Mouse (Mus musculus) MEL (cell line): ENCODE results near the gene Gm49383. TPM values are rescaled to one million over a fixed set of nuclear protein-coding genes. Genes with fewer than 3 reads are reported as not detected.

ENCODE experiments used
- DNase-seq: peaks from one replicate; pipeline ENCODE4 v3.0.0; 2011; ENCODE audit warnings: low read depth, low spot score
- H3K27ac ChIP-seq: 2 replicates; pipeline ENCODE4 v1.5.1; 2012; ENCODE audit warnings: low read depth, mild to moderate bottlenecking, control low read depth, low read length, moderate library complexity; ENCODE audit not compliant: control insufficient read depth
- H3K27me3 ChIP-seq, 2 experiments: fragments of 150-350 bp in 1 of 2; sonication (generic) in 1 of 2; 2 replicates each; pipeline ENCODE4 v1.6.1; 2012; ENCODE audit warnings: low read length in 2 of 2, mild to moderate bottlenecking in 2 of 2, improper control_type of control experiment in 1 of 2, moderate library complexity in 1 of 2; ENCODE audit not compliant: insufficient read depth in 2 of 2, control insufficient read depth in 1 of 2
- H3K36me3 ChIP-seq, 2 experiments: 2 replicates each; pipeline ENCODE4 v1.6.1; 2012 to 2014; ENCODE audit warnings: low read length in 2 of 2, improper control_type of control experiment in 1 of 2, inconsistent platforms in 1 of 2, mild to moderate bottlenecking in 1 of 2; ENCODE audit not compliant: insufficient read depth in 2 of 2, control insufficient read depth in 1 of 2
- H3K4me1 ChIP-seq, 2 experiments: fragments of 150-350 bp in 1 of 2; sonication (generic) in 1 of 2; 2 replicates each; pipeline ENCODE4 v1.6.1; 2012; ENCODE audit warnings: low read length in 2 of 2, improper control_type of control experiment in 1 of 2, mild to moderate bottlenecking in 1 of 2; ENCODE audit not compliant: insufficient read depth in 2 of 2, control insufficient read depth in 1 of 2
- H3K4me3 ChIP-seq, 2 experiments: fragments of 150-350 bp in 1 of 2; sonication (generic) in 1 of 2; 2 replicates each; pipeline ENCODE4 v1.5.1; 2012; ENCODE audit warnings: low read depth in 2 of 2, low read length in 2 of 2, mild to moderate bottlenecking in 2 of 2, moderate library complexity in 2 of 2, control low read depth in 1 of 2, improper control_type of control experiment in 1 of 2; ENCODE audit not compliant: control insufficient read depth in 1 of 2, insufficient read depth in 1 of 2
- H3K79me2 ChIP-seq: 2 replicates; pipeline ENCODE4 v1.6.1; 2012; ENCODE audit warnings: mild to moderate bottlenecking, low read length, moderate library complexity; ENCODE audit not compliant: control insufficient read depth, poor library complexity, insufficient read depth
- H3K9ac ChIP-seq: 2 replicates; pipeline ENCODE4 v1.6.1; 2012; ENCODE audit warnings: low read depth, mild to moderate bottlenecking, control low read depth, low read length, moderate library complexity; ENCODE audit not compliant: control insufficient read depth, poor library complexity, severe bottlenecking
- H3K9me3 ChIP-seq: fragments of 150-350 bp; sonication (generic); replicated peaks from 2 replicates; pipeline ENCODE4 v1.6.1; 2012; ENCODE audit warnings: mild to moderate bottlenecking, low read length, improper control_type of control experiment, moderate library complexity; ENCODE audit not compliant: insufficient read depth
- BHLHE40 ChIP-seq: IDR thresholded peaks from 2 replicates; pipeline ENCODE4 v1.6.1; 2012; ENCODE audit warnings: low read depth, mild to moderate bottlenecking, inconsistent platforms, low read length, improper control_type of control experiment, borderline replicate concordance
- CHD1 ChIP-seq: IDR thresholded peaks from 2 replicates; pipeline ENCODE4 v1.6.1; 2012; ENCODE audit warnings: low read depth, mild to moderate bottlenecking, inconsistent platforms, low read length, improper control_type of control experiment
- CHD2 ChIP-seq: IDR thresholded peaks from 2 replicates; pipeline ENCODE4 v1.6.1; 2011; ENCODE audit warnings: low read length, improper control_type of control experiment
- CTCF ChIP-seq, 3 experiments: IDR thresholded peaks in 2 of 3; conservative IDR thresholded peaks in 1 of 3; 2 replicates each; pipeline ENCODE4 v1.5.1; 2011 to 2012; ENCODE audit warnings: low read length in 3 of 3, low read depth in 2 of 3, mild to moderate bottlenecking in 2 of 3, improper control_type of control experiment in 1 of 3, inconsistent platforms in 1 of 3, mixed read lengths in 1 of 3, moderate library complexity in 1 of 3; ENCODE audit not compliant: control insufficient read depth in 1 of 3, insufficient read depth in 1 of 3, poor library complexity in 1 of 3, severe bottlenecking in 1 of 3
- E2F4 ChIP-seq: IDR thresholded peaks from 2 replicates; pipeline ENCODE4 v1.6.1; 2011; ENCODE audit warnings: low read depth, low read length, improper control_type of control experiment, borderline replicate concordance
- ELF1 ChIP-seq: IDR thresholded peaks from 2 replicates; pipeline ENCODE4 v1.6.1; 2014; ENCODE audit warnings: low read depth, mild to moderate bottlenecking, inconsistent platforms, low read length, improper control_type of control experiment, moderate library complexity
- ETS1 ChIP-seq: IDR thresholded peaks from 2 replicates; pipeline ENCODE4 v1.6.1; 2012; ENCODE audit warnings: low read depth, mild to moderate bottlenecking, inconsistent platforms, low read length, improper control_type of control experiment, moderate library complexity
- GABPA ChIP-seq: IDR thresholded peaks from 2 replicates; pipeline ENCODE4 v1.6.1; 2012; ENCODE audit warnings: low read depth, mild to moderate bottlenecking, inconsistent platforms, low read length, improper control_type of control experiment, moderate library complexity
- GATA1 ChIP-seq: IDR thresholded peaks from 2 replicates; pipeline ENCODE4 v1.6.1; 2011; ENCODE audit warnings: low read depth, low read length, improper control_type of control experiment
- JUND ChIP-seq: IDR thresholded peaks from 2 replicates; pipeline ENCODE4 v1.6.1; 2011; ENCODE audit warnings: low read depth, mild to moderate bottlenecking, improper control_type of control experiment, low read length
- KAT2A ChIP-seq: conservative IDR thresholded peaks from 2 replicates; pipeline ENCODE4 v1.6.1; 2012; ENCODE audit warnings: low read depth, low read length, improper control_type of control experiment, inconsistent platforms
- MAFK ChIP-seq: IDR thresholded peaks from 2 replicates; pipeline ENCODE4 v1.6.1; 2011; ENCODE audit warnings: low read depth, mild to moderate bottlenecking, low read length, improper control_type of control experiment, borderline replicate concordance
- MAX ChIP-seq: IDR thresholded peaks from 2 replicates; pipeline ENCODE4 v1.6.1; 2011; ENCODE audit warnings: low read length, improper control_type of control experiment
- MAZ ChIP-seq: IDR thresholded peaks from 2 replicates; pipeline ENCODE4 v1.6.1; 2012; ENCODE audit warnings: low read depth, mild to moderate bottlenecking, inconsistent platforms, low read length, improper control_type of control experiment
- MEF2A ChIP-seq: IDR thresholded peaks from 2 replicates; pipeline ENCODE4 v1.6.1; 2014; ENCODE audit warnings: low read depth, mild to moderate bottlenecking, inconsistent platforms, low read length, improper control_type of control experiment; ENCODE audit not compliant: poor library complexity, insufficient replicate concordance, severe bottlenecking; ENCODE audit errors: extremely low read depth
- MXI1 ChIP-seq: IDR thresholded peaks from 2 replicates; pipeline ENCODE4 v1.6.1; 2011; ENCODE audit warnings: mild to moderate bottlenecking, low read depth, low read length, improper control_type of control experiment
- MYB ChIP-seq: IDR thresholded peaks from 2 replicates; pipeline ENCODE4 v1.6.1; 2011; ENCODE audit warnings: mild to moderate bottlenecking, low read depth, low read length, improper control_type of control experiment
- MYC ChIP-seq: IDR thresholded peaks from 2 replicates; pipeline ENCODE4 v1.6.1; 2011; ENCODE audit warnings: low read depth, mild to moderate bottlenecking, low read length, improper control_type of control experiment, moderate library complexity
- NELFE ChIP-seq: IDR thresholded peaks from 2 replicates; pipeline ENCODE4 v1.6.1; 2011; ENCODE audit warnings: low read depth, low read length, improper control_type of control experiment
- NRF1 ChIP-seq: IDR thresholded peaks from 2 replicates; pipeline ENCODE4 v1.6.1; 2014; ENCODE audit warnings: low read depth, mild to moderate bottlenecking, inconsistent platforms, low read length, improper control_type of control experiment, moderate library complexity; ENCODE audit not compliant: poor library complexity, insufficient read depth, severe bottlenecking
- POLR2A ChIP-seq, 2 experiments: IDR thresholded peaks; 2 replicates each; pipeline ENCODE4 v1.6.1; 2011 to 2012; ENCODE audit warnings: low read length in 2 of 2, mild to moderate bottlenecking in 2 of 2, control low read depth in 1 of 2, improper control_type of control experiment in 1 of 2, low read depth in 1 of 2, moderate library complexity in 1 of 2; ENCODE audit not compliant: control insufficient read depth in 1 of 2, insufficient read depth in 1 of 2, poor library complexity in 1 of 2
- POLR2AphosphoS2 ChIP-seq: IDR thresholded peaks from 2 replicates; pipeline ENCODE4 v1.6.1; 2011; ENCODE audit warnings: low read length, improper control_type of control experiment
- POLR2AphosphoS5 ChIP-seq: IDR thresholded peaks from 2 replicates; pipeline ENCODE4 v1.6.1; 2012; ENCODE audit warnings: low read depth, borderline replicate concordance, mild to moderate bottlenecking, inconsistent platforms, low read length, moderate library complexity, mixed read lengths
- RAD21 ChIP-seq: IDR thresholded peaks from 2 replicates; pipeline ENCODE4 v1.6.1; 2011; ENCODE audit warnings: mild to moderate bottlenecking, low read depth, low read length, improper control_type of control experiment
- RCOR1 ChIP-seq: IDR thresholded peaks from 2 replicates; pipeline ENCODE4 v1.6.1; 2012; ENCODE audit warnings: low read depth, mild to moderate bottlenecking, inconsistent platforms, low read length, improper control_type of control experiment
- SIN3A ChIP-seq: IDR thresholded peaks from 2 replicates; pipeline ENCODE4 v1.6.1; 2012; ENCODE audit warnings: low read length, improper control_type of control experiment, inconsistent platforms
- SMC3 ChIP-seq: IDR thresholded peaks from 2 replicates; pipeline ENCODE4 v1.6.1; 2011; ENCODE audit warnings: low read depth, low read length, improper control_type of control experiment
- TAL1 ChIP-seq: IDR thresholded peaks from 2 replicates; pipeline ENCODE4 v1.6.1; 2012; ENCODE audit warnings: mild to moderate bottlenecking, inconsistent platforms, low read length, moderate library complexity, mixed read lengths
- TBP ChIP-seq: IDR thresholded peaks from 2 replicates; pipeline ENCODE4 v1.8.0; 2011; ENCODE audit warnings: low read depth, low read length, improper control_type of control experiment
- TCF12 ChIP-seq: IDR thresholded peaks from 2 replicates; pipeline ENCODE4 v1.6.1; 2014; ENCODE audit warnings: low read depth, mild to moderate bottlenecking, inconsistent platforms, low read length, improper control_type of control experiment, moderate library complexity
- UBTF ChIP-seq: IDR thresholded peaks from 2 replicates; pipeline ENCODE4 v1.6.1; 2012; ENCODE audit warnings: low read depth, mild to moderate bottlenecking, inconsistent platforms, low read length, improper control_type of control experiment, moderate library complexity, borderline replicate concordance; ENCODE audit not compliant: insufficient read depth
- USF2 ChIP-seq, 2 experiments: IDR thresholded peaks; 2 replicates each; pipeline ENCODE4 v1.6.1; 2011 to 2012; ENCODE audit warnings: improper control_type of control experiment in 2 of 2, low read length in 2 of 2, borderline replicate concordance in 1 of 2, inconsistent platforms in 1 of 2, low read depth in 1 of 2, mild to moderate bottlenecking in 1 of 2; ENCODE audit not compliant: insufficient read depth in 1 of 2
- ZC3H11A ChIP-seq: IDR thresholded peaks from 2 replicates; pipeline ENCODE4 v1.6.1; 2012; ENCODE audit warnings: low read depth, mild to moderate bottlenecking, inconsistent platforms, low read length, improper control_type of control experiment
- ZKSCAN1 ChIP-seq: IDR thresholded peaks from 2 replicates; pipeline ENCODE4 v1.6.1; 2012; ENCODE audit warnings: low read depth, mild to moderate bottlenecking, inconsistent platforms, low read length, improper control_type of control experiment, moderate library complexity
- ZMIZ1 ChIP-seq: IDR thresholded peaks from 2 replicates; pipeline ENCODE4 v1.6.1; 2012; ENCODE audit warnings: low read depth, mild to moderate bottlenecking, inconsistent platforms, low read length, improper control_type of control experiment, moderate library complexity
- ZNF384 ChIP-seq: IDR thresholded peaks from 2 replicates; pipeline ENCODE4 v1.6.1; 2012; ENCODE audit warnings: low read depth, mild to moderate bottlenecking, inconsistent platforms, low read length, improper control_type of control experiment
- polyA plus RNA-seq, 2 experiments: library from polyadenylated mRNA; stranded (reverse) in 1 of 2; unstranded in 1 of 2; fragments of >175 nt in 1 of 2; fragments of >200 nt in 1 of 2; gene quantifications; 2 replicates each; pipeline versions ENCODE4 v1.2.1 to v1.2.4; 2012; ENCODE audit warnings: low replicate concordance in 2 of 2, low read depth in 1 of 2; ENCODE audit not compliant: insufficient read length in 2 of 2, insufficient read depth in 1 of 2, missing spikeins in 1 of 2
- total RNA-seq: library from RNA; depleted of rRNA; stranded (reverse); fragments of 300-350 nt; gene quantifications from 2 replicates; pipeline ENCODE4 v1.2.3, GENCODE M21; 2012

Gm49383 gene
- total and polyA plus RNA-seq, 3 experiments: 27.5 to 28.8 TPM; not detected in 1

GRCm38 (mm10) chr12:69183583-69184308 lies 13.2 kb downstream of the Gm49383 start, which contains the start of the genes Rpl36al and Mgat2:
Rpl36al (minus strand) TSS chr12:69184083.
Mgat2 (plus strand) TSS chr12:69184157.
- Histone ChIP-seq H3K4me1 (peaks cover 7 to 12% of the 10 kb centered on the region in 2 experiments), H3K9me3 (no peaks in the 10 kb centered on the region), H3K79me2 (peaks cover 48% of the 10 kb centered on the region), H3K4me3 (peak within 1 kb of the TSS; percentile 96 to 99), H3K36me3 (peaks cover 8 to 28% of the 10 kb centered on the region in 2 experiments), H3K27ac (peak within 1 kb of the TSS; percentile 84), H3K27me3 (no peaks in the 10 kb centered on the region), H3K9ac (peak within 1 kb of the TSS; percentile 99)
- DNase-seq: peak; percentile 98
- TF ChIP-seq USF2 (IDR thresholded peaks at IDR 0.05; ENCODE audit: borderline replicate concordance in 1 of 2, insufficient read depth in 1 of 2, low read depth in 1 of 2, low read length in 2 of 2) (no peak), E2F4 (no peak), SIN3A (peak; percentile 82), KAT2A (no peak; the same call in 1 of the 2 replicates), MAX (peak; percentile 61), CTCF (IDR thresholded peaks at IDR 0.05 in 2 of 3, conservative IDR thresholded peaks at IDR 0.05 in 1 of 3; ENCODE audit: control insufficient read depth in 1 of 3, insufficient read depth in 1 of 3, low read depth in 2 of 3, low read length in 3 of 3, poor library complexity in 1 of 3, severe bottlenecking in 1 of 3) (no peak), TBP (peak; percentile 92), TAL1 (no peak), RCOR1 (no peak), CHD2 (no peak; the same call in 1 of the 2 replicates), JUND (no peak), SMC3 (no peak), MYC (peak; percentile 87), RAD21 (no peak), ZKSCAN1 (no peak), MEF2A (0 out of 2 replicates have a peak, but pooled peaks have one; percentile 3), ZC3H11A (no peak), MAFK (no peak), MAZ (no peak), POLR2AphosphoS2 (peak; percentile 88), GABPA (no peak), POLR2A (IDR thresholded peaks at IDR 0.05; ENCODE audit: control insufficient read depth in 1 of 2, insufficient read depth in 1 of 2, low read depth in 1 of 2, low read length in 2 of 2, poor library complexity in 1 of 2) (peak; percentile 94 to 99), ZMIZ1 (peak; percentile 98), UBTF (peak; percentile 17; the same call in 1 of the 2 replicates), ELF1 (peak; percentile 90), POLR2AphosphoS5 (no peak), ZNF384 (no peak), NELFE (peak; percentile 97), CHD1 (no peak), TCF12 (peak; percentile 82), BHLHE40 (peak; percentile 32; the same call in 1 of the 2 replicates), NRF1 (peak; percentile 28; the same call in 1 of the 2 replicates), GATA1 (no peak), ETS1 (no peak), MXI1 (peak; percentile 86), MYB (no peak)
